Mouse (Mus musculus) cerebellum, adult 9-11 months (tissue): ENCODE measurements around the gene Hyou1.
"Not testable (repeated sequence)": the region's sequence is repeated elsewhere in the genome, so short reads cannot be mapped to it uniquely, and the experiment has no call there.

ENCODE experiments used
- DNase-seq: peaks from one replicate; pipeline ENCODE4 v3.0.0; 2022

Gene Hyou1

GRCm38 (mm10) chr9:44407752-44408097 lies 28.4 kb downstream of the Hyou1 start:
- DNase-seq = no peak

GRCm38 (mm10) chr9:44408693-44409092 lies 29.4 kb downstream of the Hyou1 start:
- not testable (repeated sequence) for DNase-seq

GRCm38 (mm10) chr9:44410647-44411336 lies 31.5 kb downstream of the Hyou1 start:
- peak; percentile 35 for DNase-seq

DNA sequence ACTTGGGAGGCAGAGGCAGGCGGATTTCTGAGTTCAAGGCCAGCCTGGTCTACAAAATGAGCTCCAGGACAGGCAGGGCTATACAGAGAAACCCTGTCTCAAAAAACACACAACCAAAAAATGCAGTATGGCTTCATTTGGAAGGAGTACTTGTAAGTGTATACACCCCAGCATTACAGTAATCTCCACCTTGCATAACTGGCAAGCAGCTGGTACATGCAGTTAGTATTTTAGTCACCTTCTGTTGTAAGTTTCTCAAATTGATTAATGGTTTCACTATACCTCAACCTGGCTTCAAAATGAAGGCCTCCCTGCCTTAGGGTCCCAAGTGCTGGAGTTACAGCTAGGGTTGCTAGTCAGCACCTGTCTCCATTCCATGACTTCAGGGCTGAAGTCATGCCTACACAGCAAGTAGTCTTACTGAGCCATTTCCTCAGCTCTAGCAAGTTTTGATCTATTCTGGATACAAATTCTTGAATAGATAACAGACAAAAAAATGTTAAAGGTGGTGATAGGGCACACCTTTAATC lies 32.4 kb downstream of the Hyou1 start:
- no peak for DNase-seq

- no peak for DNase-seq
Measured at GRCm38 (mm10) chr9:44412306-44412705, 33.0 kb downstream of the Hyou1 start.

DNA sequence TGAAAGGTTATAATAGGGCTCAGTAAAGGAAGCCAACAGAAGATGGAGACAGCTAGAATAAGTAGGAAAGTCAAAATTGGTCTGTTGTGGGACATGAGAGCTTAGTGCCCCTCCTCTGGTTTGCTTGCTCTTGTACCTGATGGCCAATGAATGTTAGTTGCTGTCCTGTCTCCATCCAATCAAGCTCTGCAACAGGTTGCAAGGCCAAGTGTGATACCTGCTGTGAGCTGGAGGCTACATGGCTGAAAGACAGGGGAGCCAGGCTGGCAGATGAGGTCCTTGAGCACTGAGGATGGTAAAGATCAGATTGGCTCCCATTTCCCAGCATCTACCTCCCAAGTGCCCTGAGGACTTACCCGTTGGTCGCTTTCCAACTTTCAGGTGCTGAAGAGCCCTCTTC lies 33.5 kb downstream of the Hyou1 start:
- DNase-seq = no peak

DNA sequence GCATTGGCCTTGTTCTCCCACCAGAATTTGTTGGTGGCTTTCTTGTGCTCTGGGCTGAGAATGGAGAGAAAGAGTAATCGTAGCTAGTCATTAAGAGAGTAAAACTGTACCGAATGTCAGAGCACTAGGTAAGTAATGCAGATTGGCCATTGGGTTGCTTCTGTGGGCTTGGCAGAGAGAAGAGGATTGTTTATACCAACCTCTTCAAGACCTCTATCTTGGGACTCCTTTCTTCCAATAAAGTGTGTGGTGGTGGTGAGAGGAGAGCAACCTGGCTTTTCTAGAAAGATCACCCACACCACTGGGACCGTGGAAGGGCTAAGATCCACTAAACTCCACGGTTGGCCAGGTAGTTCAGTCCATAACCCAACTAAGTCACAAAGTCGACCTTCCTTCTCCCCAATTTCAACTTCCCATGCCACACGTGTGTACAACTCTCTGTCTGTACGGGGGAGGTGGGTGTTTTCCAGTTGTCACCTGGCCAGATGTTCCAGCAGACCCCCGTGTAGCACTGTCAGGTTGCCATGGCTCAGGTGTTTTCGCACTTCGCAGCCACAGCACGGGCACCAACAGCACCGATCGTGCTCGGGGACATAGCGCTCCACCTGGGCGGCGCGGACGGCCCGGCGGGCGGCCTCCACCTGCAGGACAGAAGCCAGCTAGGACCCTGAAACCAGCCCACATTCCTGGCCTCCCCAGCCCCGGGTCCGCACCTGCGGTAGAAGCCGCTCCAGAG lies 38.0 kb downstream of the Hyou1 start:
- no peak for DNase-seq

GRCm38 (mm10) chr9:44417892-44418363 lies 38.6 kb downstream of the Hyou1 start:
- peak; percentile 94 for DNase-seq

DNA sequence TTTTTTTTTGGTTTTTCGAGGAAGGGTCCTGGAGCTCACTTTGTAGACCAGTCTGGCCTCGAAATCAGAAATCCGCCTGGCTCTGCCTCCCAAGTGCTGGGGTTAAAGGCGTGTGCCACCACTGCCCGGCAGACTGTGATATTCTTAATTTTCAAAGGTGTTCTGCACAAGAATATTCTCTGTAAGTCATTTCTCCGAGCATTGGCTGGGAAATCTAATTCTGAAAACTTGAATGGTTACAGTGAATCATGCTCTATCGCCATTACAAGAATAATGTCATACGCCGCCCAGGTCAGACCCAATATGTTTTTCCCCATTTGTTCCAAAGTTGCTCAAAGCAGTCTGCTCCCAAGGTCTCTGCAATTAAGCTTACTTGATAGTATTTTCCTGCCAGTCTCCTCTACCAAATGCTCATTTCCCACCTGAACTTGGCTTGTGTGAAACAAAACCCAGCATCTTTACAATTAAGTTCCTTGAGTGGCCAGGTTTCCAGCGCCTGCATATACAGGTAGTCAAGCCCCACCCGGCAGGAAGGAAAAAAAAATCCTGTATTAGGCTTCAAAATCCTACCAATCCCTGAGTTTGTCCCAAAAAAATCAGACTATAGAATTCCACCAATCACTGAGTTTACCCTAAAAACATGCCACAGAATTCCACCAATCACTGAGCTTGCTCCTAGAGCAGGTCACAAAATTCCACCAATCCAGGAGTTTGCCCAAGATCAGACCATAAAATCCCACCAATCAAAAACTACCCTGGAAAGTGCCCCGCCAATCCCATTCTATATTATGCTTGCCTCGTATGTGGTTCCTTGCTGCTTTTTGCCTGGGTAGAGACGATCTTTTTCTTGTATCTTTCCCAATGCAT lies 39.5 kb downstream of the Hyou1 start, which contains the start of gene Ccdc84:
Ccdc84 (minus strand) TSS at position 51 of the 867 bp plus-strand sequence.
- peak; percentile 60 for DNase-seq

- DNase-seq = not testable (repeated sequence)
Measured at GRCm38 (mm10) chr9:44419730-44420129, 40.4 kb downstream of the Hyou1 start.

DNA sequence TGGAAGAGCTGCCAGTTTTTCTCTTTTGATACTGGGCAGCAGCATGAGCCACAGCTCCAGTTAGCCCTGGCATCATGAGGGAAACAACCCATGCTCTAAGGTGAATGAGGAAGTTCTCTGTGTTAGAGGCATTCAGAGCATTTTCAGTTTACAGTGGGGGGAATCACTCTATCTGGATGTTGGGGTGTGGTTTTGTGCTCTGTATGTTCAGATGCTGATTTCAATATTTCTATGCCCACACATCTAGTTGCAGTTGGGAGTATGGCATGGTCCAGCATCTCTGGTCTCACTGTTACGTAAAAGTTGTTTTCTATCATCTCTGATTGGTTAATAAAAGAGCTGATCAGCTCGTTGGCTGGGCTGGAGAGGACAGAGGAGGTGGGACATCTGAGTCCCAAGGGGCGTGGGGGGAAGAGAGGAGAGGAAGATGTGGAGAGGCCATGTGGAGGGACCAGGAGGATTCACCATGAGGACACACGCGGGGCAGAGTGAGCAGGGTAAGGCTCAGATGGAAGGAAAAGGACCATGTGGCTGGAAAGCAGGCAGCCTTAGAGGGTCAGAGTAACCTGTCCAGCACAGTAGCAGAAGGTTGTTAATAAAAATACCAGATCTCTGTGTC lies 41.1 kb downstream of the Hyou1 start:
- no peak for DNase-seq

- DNase-seq = no peak
Measured at GRCm38 (mm10) chr9:44423576-44423975, 44.3 kb downstream of the Hyou1 start.

- DNase-seq = no peak
Measured at GRCm38 (mm10) chr9:44432577-44433185, 53.4 kb downstream of the Hyou1 start.

- no peak for DNase-seq
Measured at GRCm38 (mm10) chr9:44435747-44436146, 56.5 kb downstream of the Hyou1 start.

DNA sequence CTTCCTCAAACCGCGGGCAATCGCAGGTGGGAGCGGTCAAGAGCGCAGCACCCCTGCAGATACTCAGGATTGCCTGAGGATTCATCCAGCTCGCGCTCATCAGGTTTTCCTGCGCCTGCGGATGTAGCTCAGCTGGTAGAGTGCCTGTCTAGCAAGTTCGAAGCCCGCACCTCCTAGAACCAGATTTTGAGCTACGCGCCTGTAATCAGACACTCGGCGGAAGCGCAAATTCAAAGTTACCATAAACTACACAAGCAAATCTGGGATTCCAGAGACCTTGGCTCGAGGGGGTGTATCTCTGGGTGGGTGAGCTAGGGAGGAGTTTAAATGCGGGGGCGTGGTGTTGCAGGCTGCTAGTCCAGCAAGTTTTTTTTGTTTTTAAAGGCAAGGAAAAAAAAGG lies 61.7 kb downstream of the Hyou1 start, which contains the start of gene Foxr1:
Foxr1 (minus strand) TSS at position 176 of the 400 bp plus-strand sequence.
- DNase-seq = no peak
